Mouse (Mus musculus): Measurements from ENCODE around the gene Pirt. TPM values are rescaled to one million over a fixed set of nuclear protein-coding genes. Genes with fewer than 3 reads are reported as not detected.

Gene Pirt
- 1 to 10 TPM; 1.4 to 1.9 TPM for total RNA-seq (2021)
- long read RNA-seq, experiment 1, partial matches to known transcripts = 0 of 1 reads
- long read RNA-seq, experiment 1, other reads (novel, unspliced or antisense) = 1 of 1 reads
- long read RNA-seq, experiment 2 = 0 reads

DNA sequence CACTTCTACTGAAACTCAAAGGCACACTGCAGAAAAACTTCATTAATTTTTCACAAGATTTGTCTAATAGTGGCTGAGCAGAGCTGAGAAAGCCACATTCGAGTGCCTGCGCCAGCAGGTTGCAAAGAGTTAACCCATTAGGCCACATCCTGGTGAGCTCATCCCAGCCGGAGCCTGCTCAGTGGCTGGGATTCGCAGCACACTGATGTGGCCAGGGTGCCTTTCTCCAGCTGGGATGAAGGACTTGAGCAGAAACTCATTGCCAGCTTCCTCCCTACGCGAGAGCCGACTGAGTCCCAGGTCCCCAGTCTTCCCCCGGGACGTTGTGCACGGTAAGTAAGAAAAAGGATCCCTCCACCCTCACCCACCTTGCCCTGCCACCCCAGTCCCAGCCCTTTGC, at the start of gene Pirt:
TSS of gene Pirt (plus strand) at position 171 of the 400 bp plus-strand sequence.
- no peak for DNase-seq (ENCODE audit: low spot score in 2 of 2)
- H3K4me3 ChIP-seq = no peak within 1 kb of the TSS
- H3K27ac ChIP-seq = no peak within 1 kb of the TSS
- TF ChIP-seq CTCF (conservative IDR thresholded peaks at IDR 0.05) = no peak

DNA sequence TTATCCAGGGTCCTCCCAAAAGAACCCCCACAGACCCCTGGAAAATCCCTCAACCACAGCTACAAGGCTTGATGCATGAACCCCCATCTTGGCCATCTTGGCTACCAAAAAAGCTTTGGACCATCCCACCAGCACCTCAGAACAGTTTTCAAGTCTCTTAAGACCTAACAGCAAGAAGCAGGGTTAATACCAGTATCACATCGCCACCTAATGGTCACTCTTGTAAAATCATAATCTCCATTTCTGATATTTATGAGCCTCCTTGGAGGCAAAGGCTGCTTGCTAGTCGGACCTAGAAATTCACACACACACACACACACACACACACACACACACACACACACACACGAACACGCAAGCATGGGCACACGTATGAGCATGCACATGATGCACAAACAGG, 40.1 kb upstream of the Pirt start:
- peak; percentile 58 to 61 for DNase-seq (ENCODE audit: low spot score in 2 of 2)
- no peak overlapping the region for H3K27ac ChIP-seq
- H3K4me3 ChIP-seq = no peak overlapping the region
- TF ChIP-seq CTCF (conservative IDR thresholded peaks at IDR 0.05) = peak; percentile 72

GRCm38 (mm10) chr11:66872773-66873470, 38.9 kb upstream of the Pirt start:
- no peak for TF ChIP-seq CTCF (conservative IDR thresholded peaks at IDR 0.05)
- DNase-seq (ENCODE audit: low spot score in 2 of 2) = no peak
- H3K4me3 ChIP-seq = no peak overlapping the region

DNA sequence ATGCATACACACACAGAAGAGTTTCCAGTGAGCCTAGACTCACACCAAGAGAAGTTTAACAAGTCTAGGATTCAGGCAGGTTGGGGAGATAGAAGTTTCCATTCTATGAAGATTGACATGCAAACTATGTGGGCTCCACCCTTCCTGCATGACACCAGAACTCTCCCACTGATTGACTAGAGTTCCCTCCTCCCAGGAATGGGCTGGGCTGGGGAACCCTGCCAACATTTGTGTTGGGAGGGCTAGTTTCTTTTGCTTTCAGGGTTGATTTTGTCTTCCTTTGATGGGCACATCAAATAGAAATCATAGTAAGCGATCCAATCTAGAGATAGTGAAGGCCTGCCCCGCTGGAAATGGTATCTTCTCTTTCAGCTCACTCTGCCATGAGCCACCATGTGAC, 30.5 kb upstream of the Pirt start:
- Histone ChIP-seq H3K4me3 (no peak overlapping the region), H3K27ac (no peak overlapping the region)
- no peak for TF ChIP-seq CTCF (conservative IDR thresholded peaks at IDR 0.05)
- no peak for DNase-seq (ENCODE audit: low spot score in 2 of 2)

More at GRCm38 (mm10) chr11:66872773-66873470, 38.9 kb upstream of the Pirt start:
- H3K27ac ChIP-seq = no peak overlapping the region

DNA sequence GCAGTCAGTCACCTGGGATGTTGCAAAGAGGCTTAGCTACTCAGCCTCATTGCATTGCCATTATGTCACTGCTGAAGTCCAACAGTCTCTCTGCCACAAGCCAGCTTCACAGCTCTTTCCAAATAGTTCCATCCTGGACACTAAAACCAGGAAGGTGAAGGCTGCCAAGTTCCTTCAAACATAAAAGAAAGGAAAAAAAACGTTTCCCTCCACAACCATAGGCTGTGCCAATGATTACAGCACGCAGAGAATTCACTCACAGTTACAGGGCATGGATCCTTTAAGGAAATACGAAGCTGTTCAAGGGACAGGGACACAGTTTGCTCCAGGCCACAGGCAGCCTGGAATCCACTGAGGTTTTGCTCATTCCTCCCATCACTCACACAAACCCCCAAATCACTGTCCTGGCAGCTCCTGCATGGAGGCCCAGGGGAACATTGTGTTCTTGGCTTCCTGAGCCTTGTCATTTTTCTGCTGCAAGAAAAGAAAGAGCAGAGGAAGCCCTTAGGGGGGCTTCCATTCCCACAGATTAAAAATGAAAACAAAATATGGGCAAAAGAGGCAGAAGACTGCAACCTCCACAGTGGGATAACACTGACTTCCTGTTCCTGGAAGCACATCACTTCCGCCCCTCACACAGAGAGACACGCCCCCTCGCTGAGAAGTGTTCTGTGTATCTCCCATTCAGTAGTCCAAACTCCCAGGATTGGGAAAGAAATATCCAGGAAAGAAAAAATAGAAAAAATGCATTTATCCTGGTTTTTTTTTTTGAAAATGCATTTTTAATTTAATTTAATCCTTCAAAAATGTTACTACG, 29.3 kb upstream of the Pirt start:
- DNase-seq (ENCODE audit: low spot score in 2 of 2) = no peak
- no peak for TF ChIP-seq CTCF (conservative IDR thresholded peaks at IDR 0.05)
- H3K27ac ChIP-seq = peak overlapping the region; percentile 48; the same call in 1 of the 2 replicates
- H3K4me3 ChIP-seq = no peak overlapping the region

DNA sequence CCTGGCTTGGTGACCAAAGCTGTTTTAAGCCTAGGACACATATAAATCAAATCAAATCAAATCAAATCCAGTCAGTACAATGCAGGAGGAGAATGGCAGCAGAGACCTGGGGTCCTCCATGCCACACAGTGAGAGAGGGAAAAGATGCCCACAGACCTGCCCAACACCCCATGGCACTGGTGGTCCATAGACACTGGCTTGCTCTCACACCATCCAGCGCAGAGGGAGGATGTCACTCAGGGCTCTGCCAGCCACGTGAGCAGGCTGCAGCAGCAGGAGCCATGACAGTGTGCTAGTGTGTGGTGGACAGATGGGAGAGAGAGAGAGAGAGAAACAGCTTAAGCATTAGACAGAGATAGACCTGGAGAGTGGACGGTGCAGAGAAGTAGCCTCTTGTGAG, 19.2 kb upstream of the Pirt start:
- DNase-seq (ENCODE audit: low spot score in 2 of 2) = no peak
- Histone ChIP-seq H3K27ac (no peak overlapping the region), H3K4me3 (no peak overlapping the region)
- TF ChIP-seq CTCF (conservative IDR thresholded peaks at IDR 0.05) = no peak

DNA sequence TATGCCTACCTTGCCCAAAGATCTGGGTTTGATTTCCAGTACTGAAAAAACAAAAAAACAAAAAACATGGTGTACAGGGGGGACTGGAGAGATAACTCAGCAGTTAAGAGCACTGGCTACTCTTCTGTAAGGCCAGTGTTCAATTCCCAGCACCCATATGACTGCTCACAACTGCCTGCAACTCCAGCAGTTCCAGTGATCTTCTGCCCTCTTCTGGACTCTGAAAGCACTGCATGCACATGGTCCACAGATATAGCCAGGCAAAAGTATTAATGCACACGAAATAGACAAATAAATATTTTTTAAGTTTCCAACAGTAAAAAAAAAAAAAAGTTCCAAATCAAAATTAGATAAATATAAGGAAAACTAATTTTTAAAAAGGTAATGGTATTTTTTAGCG, 13.0 kb upstream of the Pirt start:
- TF ChIP-seq CTCF (conservative IDR thresholded peaks at IDR 0.05) = no peak
- no peak for DNase-seq (ENCODE audit: low spot score in 2 of 2)
- H3K27ac ChIP-seq = no peak overlapping the region
- no peak overlapping the region for H3K4me3 ChIP-seq

DNA sequence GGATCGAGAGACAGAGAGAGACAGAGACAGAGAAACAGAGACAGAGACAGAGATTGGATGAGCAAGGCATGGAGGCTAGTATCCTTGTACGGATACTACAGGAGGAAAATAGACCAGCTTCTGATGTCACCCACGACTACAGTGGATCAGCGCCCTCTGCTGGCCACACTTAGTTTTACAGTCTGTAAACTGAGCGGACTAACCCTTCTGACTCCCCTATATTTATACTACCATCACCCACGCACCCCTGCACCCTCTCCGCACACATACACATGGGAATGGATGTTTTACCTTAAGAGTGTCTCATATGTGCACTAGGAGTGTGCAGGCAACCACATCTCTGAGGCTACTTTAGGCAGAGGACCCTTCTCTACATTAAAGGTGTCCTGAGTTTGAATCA, 12.4 kb upstream of the Pirt start:
- Histone ChIP-seq H3K27ac (no peak overlapping the region), H3K4me3 (no peak overlapping the region)
- peak; percentile 64 to 85 for DNase-seq (ENCODE audit: low spot score in 2 of 2)
- TF ChIP-seq CTCF (conservative IDR thresholded peaks at IDR 0.05) = peak; percentile 89

GRCm38 (mm10) chr11:66902801-66903200, 9.0 kb upstream of the Pirt start:
- H3K4me3 ChIP-seq = no peak overlapping the region
- H3K27ac ChIP-seq = no peak overlapping the region
- DNase-seq (ENCODE audit: low spot score in 2 of 2) = no peak
- TF ChIP-seq CTCF (conservative IDR thresholded peaks at IDR 0.05) = no peak

DNA sequence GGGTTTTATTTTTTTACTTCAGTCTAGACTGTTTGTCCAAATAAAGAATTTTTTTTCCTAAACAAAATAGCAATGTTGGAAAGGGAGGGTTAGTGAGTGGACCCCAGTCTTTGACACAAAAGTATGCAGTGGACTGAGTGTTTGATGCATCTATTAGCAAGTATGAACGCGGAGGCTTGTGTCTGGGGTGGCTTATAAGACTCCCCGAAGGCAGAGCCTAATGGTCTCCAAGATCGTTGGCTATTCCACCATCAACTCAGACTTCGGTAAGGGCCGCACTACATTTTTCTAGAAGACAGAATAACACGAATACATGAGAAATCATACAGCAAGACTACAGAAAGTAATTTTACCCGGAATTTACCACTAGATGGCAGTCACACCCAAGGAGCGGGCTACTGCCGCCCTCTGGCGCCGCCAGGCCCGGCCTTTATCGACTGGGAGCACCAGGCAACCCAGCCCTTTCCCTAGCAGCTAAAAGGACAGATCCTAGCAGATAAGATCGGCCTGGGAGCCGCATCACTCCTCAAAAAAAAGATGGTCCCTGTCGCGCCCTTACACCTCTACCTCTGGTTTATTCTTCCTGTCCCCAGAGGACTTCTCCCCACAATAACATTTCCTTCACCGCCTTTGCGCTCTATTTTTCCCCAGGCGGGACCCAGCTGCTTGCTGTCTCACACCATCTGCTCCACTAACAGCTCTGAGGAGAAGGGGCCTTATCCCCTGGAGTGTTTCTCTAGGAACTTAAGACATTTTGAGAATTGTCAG, 6.0 kb upstream of the Pirt start:
- Histone ChIP-seq H3K4me3 (peak overlapping the region; percentile 33; the same call in 1 of the 2 replicates), H3K27ac (peak overlapping the region; percentile 74)
- peak; percentile 97 for TF ChIP-seq CTCF (conservative IDR thresholded peaks at IDR 0.05)
- DNase-seq (ENCODE audit: low spot score in 2 of 2) = peak; percentile 72 to 84

- Histone ChIP-seq H3K4me3 (no peak overlapping the region), H3K27ac (no peak overlapping the region)
- no peak for TF ChIP-seq CTCF (conservative IDR thresholded peaks at IDR 0.05)
- DNase-seq (ENCODE audit: low spot score in 2 of 2) = no peak
These were observed 1.0 kb downstream of the Pirt start for GRCm38 (mm10) chr11:66912531-66913458.

DNA sequence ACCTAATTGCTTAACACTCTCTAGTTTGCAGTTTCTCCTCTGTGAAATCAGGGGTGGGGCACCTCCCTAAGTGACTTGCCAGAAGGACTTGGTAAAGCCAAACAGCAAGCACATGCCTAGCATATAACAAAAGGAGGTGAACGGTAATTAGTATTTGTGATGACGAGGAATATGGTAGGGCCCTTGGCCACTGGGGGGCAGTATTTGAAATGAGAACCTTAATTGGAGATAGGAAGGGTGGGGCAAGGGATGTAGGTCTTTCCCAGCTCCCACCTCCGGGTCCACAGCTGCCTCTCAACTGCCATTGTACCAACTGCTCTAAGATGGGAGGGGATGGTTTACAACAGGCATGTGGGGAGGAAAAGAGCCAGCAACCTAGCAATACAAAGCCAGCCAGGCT, 2.5 kb downstream of the Pirt start:
- no peak overlapping the region for H3K4me3 ChIP-seq
- peak; percentile 79 for TF ChIP-seq CTCF (conservative IDR thresholded peaks at IDR 0.05)
- H3K27ac ChIP-seq = no peak overlapping the region
- DNase-seq (ENCODE audit: low spot score in 2 of 2) = peak; percentile 19 to 53
